Mouse (Mus musculus): ENCODE measurements at regions not wholly inside any gene's neighbourhood (a gene's known extent, or its start where the extent isn't known, plus 50 kb on each side); places are given as distances from the start of the nearest gene placed in this dataset.
"Not testable (repeated sequence)": the region's sequence is repeated elsewhere in the genome, so short reads cannot be mapped to it uniquely, and the experiment has no call there.

DNA sequence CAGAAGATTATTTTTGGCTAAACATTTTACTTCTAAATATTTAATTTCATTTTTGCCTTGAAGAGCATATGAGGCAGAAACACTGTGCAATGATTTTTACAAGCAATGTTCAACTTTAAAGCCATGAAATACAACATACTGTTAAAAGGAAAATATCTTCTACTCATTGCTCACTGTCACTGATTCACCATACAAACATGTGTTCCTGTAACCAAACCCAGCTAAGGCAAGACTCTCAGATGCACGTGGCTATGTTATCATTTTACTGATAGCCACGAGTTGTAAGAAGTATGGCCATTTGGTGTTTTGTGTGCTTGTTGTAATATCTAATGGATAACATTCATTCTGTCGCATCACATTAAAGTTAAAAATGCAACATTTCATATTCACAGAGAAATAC, 287.3 kb upstream of the Adamts5 start:
- no peak for TF ChIP-seq CTCF (IDR thresholded peaks at IDR 0.05)
- H3K9me3 ChIP-seq (ENCODE audit: low read length) = no peaks in the 10 kb centered on the region
- H3K4me2 ChIP-seq (ENCODE audit: low read depth, low read length, poor library complexity, severe bottlenecking) = no peak overlapping the region
- no peak overlapping the region for H3K4me3 ChIP-seq (ENCODE audit: low read depth, low read length)
- no peak overlapping the region for H3K9ac ChIP-seq (replicated peaks; ENCODE audit: low read length, poor library complexity, severe bottlenecking)
- no peaks in the 10 kb centered on the region for H3K4me1 ChIP-seq (ENCODE audit: insufficient read depth, low read length)
- H3K27ac ChIP-seq (ENCODE audit: low read depth, low read length) = no peak overlapping the region
- no peak for DNase-seq (ENCODE audit: low spot score)
- H3K36me3 ChIP-seq (ENCODE audit: insufficient read depth, low read length) = no peaks in the 10 kb centered on the region
- no peaks in the 10 kb centered on the region for H3K27me3 ChIP-seq (ENCODE audit: insufficient read depth, low read length)
- no peak for ATAC-seq (ENCODE audit: low FRiP score)
- 86% methylated on average over 3 of the region's 3 CpGs for WGBS

- not testable (repeated sequence) for H3K27ac ChIP-seq (ENCODE audit: low read depth, low read length); H3K4me3 ChIP-seq (ENCODE audit: low read depth, low read length); H3K9me3 ChIP-seq (ENCODE audit: low read length); H3K27me3 ChIP-seq (ENCODE audit: insufficient read depth, low read length); H3K4me1 ChIP-seq (ENCODE audit: insufficient read depth, low read length); H3K9ac ChIP-seq (replicated peaks; ENCODE audit: low read length, poor library complexity, severe bottlenecking); DNase-seq (ENCODE audit: low spot score); H3K36me3 ChIP-seq (ENCODE audit: insufficient read depth, low read length); H3K4me2 ChIP-seq (ENCODE audit: low read depth, low read length, poor library complexity, severe bottlenecking); ATAC-seq (ENCODE audit: low FRiP score)
- WGBS = 49% methylated on average over 4 of the region's 4 CpGs
These were observed 286.0 kb upstream of the Adamts5 start for GRCm38 (mm10) chr16:86187609-86188008.

DNA sequence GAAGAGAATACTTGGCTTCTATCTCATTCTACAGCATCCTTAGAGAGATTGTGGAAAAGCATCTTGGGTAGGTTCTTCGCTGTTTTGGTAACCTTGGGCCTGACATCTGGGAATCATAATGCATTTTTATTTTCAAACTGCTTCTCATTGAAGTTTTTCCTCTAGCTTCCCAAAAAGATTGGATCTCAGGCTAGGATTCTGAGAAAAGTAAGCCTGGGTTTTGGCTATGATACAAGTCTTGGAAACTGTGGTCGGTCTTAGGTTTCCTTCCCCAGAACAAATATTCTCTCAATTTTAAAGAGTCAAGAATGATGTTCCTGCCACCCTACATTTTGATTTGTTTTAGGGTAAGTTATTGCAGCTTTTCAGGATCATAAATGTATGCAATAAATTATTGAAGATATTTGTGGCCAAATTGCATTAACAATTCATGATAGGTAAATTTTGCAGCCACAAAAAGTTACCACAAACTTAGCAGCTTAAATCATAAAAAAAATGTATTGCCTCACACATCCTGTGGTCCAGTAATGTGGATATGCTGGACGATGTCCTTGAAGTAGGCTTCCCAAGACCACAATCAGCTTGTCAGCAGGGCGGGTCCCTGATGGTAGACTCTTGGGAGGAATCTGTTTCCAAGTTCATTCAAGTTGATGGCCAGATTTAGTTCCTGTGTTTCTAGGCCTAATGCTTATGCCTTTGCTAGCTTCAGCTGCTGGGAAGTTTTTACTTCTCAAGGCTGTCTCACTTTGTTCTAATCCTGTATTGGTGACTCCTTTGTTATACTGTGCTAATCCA, 257.6 kb upstream of the Adamts5 start:
- ATAC-seq (ENCODE audit: low FRiP score) (no peak), DNase-seq (ENCODE audit: low spot score) (no peak)
- Histone ChIP-seq H3K4me3 (ENCODE audit: low read depth, low read length) (no peak overlapping the region), H3K9ac (replicated peaks; ENCODE audit: low read length, poor library complexity, severe bottlenecking) (no peak overlapping the region), H3K27ac (ENCODE audit: low read depth, low read length) (no peak overlapping the region), H3K36me3 (ENCODE audit: insufficient read depth, low read length) (no peaks in the 10 kb centered on the region), H3K9me3 (ENCODE audit: low read length) (no peaks in the 10 kb centered on the region), H3K27me3 (ENCODE audit: insufficient read depth, low read length) (no peaks in the 10 kb centered on the region), H3K4me1 (ENCODE audit: insufficient read depth, low read length) (no peaks in the 10 kb centered on the region), H3K4me2 (ENCODE audit: low read depth, low read length, poor library complexity, severe bottlenecking) (no peak overlapping the region)
- no peak for TF ChIP-seq CTCF (IDR thresholded peaks at IDR 0.05)
- WGBS = 81% methylated on average over 4 of the region's 4 CpGs

- WGBS = 64% methylated on average over 3 of the region's 3 CpGs
- no peak for TF ChIP-seq CTCF (IDR thresholded peaks at IDR 0.05)
- no peaks in the 10 kb centered on the region for H3K36me3 ChIP-seq (ENCODE audit: insufficient read depth, low read length)
- no peaks in the 10 kb centered on the region for H3K9me3 ChIP-seq (ENCODE audit: low read length)
- no peak overlapping the region for H3K27ac ChIP-seq (ENCODE audit: low read depth, low read length)
- no peaks in the 10 kb centered on the region for H3K4me1 ChIP-seq (ENCODE audit: insufficient read depth, low read length)
- no peaks in the 10 kb centered on the region for H3K27me3 ChIP-seq (ENCODE audit: insufficient read depth, low read length)
- DNase-seq (ENCODE audit: low spot score) (no peak), ATAC-seq (ENCODE audit: low FRiP score) (no peak)
- no peak overlapping the region for H3K4me3 ChIP-seq (ENCODE audit: low read depth, low read length)
- H3K9ac ChIP-seq (replicated peaks; ENCODE audit: low read length, poor library complexity, severe bottlenecking) = no peak overlapping the region
- H3K4me2 ChIP-seq (ENCODE audit: low read depth, low read length, poor library complexity, severe bottlenecking) = no peak overlapping the region
These were observed 236.5 kb upstream of the Adamts5 start for GRCm38 (mm10) chr16:86138171-86138570.

DNA sequence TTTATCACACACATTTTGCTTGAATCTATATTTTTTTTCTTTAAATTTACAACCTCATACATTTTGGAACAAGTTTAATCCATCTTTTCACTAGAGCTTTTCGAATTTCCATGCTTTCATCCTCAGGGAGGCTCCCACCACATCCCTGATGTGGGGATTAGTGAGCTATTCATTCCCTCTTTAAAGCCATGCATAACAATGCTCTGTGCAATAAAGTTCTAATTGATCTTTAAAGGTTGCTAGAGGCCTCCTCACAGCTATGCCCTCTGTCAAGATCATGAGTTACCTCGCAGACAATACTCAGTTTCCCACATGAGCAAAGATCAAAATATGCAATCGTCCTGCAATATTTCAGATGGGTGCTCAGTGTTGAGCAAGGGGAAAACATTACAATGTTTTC, 234.5 kb upstream of the Adamts5 start:
- Histone ChIP-seq H3K27ac (ENCODE audit: low read depth, low read length) (no peak overlapping the region), H3K4me2 (ENCODE audit: low read depth, low read length, poor library complexity, severe bottlenecking) (no peak overlapping the region), H3K4me1 (ENCODE audit: insufficient read depth, low read length) (no peaks in the 10 kb centered on the region), H3K9me3 (ENCODE audit: low read length) (no peaks in the 10 kb centered on the region), H3K27me3 (ENCODE audit: insufficient read depth, low read length) (no peaks in the 10 kb centered on the region), H3K9ac (replicated peaks; ENCODE audit: low read length, poor library complexity, severe bottlenecking) (no peak overlapping the region), H3K4me3 (ENCODE audit: low read depth, low read length) (no peak overlapping the region), H3K36me3 (ENCODE audit: insufficient read depth, low read length) (no peaks in the 10 kb centered on the region)
- TF ChIP-seq CTCF (IDR thresholded peaks at IDR 0.05) = no peak
- ATAC-seq (ENCODE audit: low FRiP score) = no peak
- no peak for DNase-seq (ENCODE audit: low spot score)
- 16% methylated on average over 3 of the region's 3 CpGs for WGBS

- no peaks in the 10 kb centered on the region for H3K36me3 ChIP-seq (ENCODE audit: insufficient read depth, low read length)
- DNase-seq (ENCODE audit: low spot score) (no peak), ATAC-seq (ENCODE audit: low FRiP score) (no peak)
- WGBS = 77% methylated on average over 4 of the region's 4 CpGs
- H3K9me3 ChIP-seq (ENCODE audit: low read length) = no peaks in the 10 kb centered on the region
- no peaks in the 10 kb centered on the region for H3K4me1 ChIP-seq (ENCODE audit: insufficient read depth, low read length)
- H3K27me3 ChIP-seq (ENCODE audit: insufficient read depth, low read length) = no peaks in the 10 kb centered on the region
- no peak overlapping the region for H3K4me2 ChIP-seq (ENCODE audit: low read depth, low read length, poor library complexity, severe bottlenecking)
- TF ChIP-seq CTCF (IDR thresholded peaks at IDR 0.05) = no peak
- no peak overlapping the region for H3K27ac ChIP-seq (ENCODE audit: low read depth, low read length)
- H3K4me3 ChIP-seq (ENCODE audit: low read depth, low read length) = no peak overlapping the region
- H3K9ac ChIP-seq (replicated peaks; ENCODE audit: low read length, poor library complexity, severe bottlenecking) = no peak overlapping the region
These were observed 225.8 kb upstream of the Adamts5 start for GRCm38 (mm10) chr16:86127391-86127790.

Measured in midbrain, postnatal 0 days (tissue).